14 mouse cellular contexts compared by ENCODE assay signal in genomic region chr6:90688742-90689141, GRCm38 (mm10).
A peak's percentile ranks its signal among the peaks of the same experiment; 100 is the strongest.
DNase-seq lines count a peak whose midpoint lies in the region; ATAC-seq and TF ChIP-seq lines count a peak whose summit lies in the region.
"Had no signal": no experiment of that assay in that cellular context is flagged by ENCODE, and none has a peak within 500 bp of the region (broad histone marks: within the 10 kb centered on the region; RNA-seq: fewer than 3 reads in every experiment).

No protein-coding gene starts in this region.

- peaks cover 31% of the 10 kb centered on the region for H3K4me1 ChIP-seq in heart, adult 2 months (ENCODE audit: control insufficient read depth, insufficient read depth, low read length)
- peaks cover 62% of the 10 kb centered on the region for H3K4me1 ChIP-seq in heart, embryonic 12.5 days (replicated peaks)
- peaks cover 34% of the 10 kb centered on the region for H3K4me1 ChIP-seq in limb, embryonic 15.5 days
- H3K4me1 ChIP-seq in forebrain, embryonic 13.5 days, result no peaks in the 10 kb centered on the region
- H3K4me1 ChIP-seq: midbrain, embryonic 12.5 days had no signal

- H3K4me2 ChIP-seq in heart, embryonic 12.5 days, result peak overlapping the region; percentile 34
- no peak overlapping the region for H3K4me2 ChIP-seq in limb, embryonic 15.5 days
- no peak overlapping the region for H3K4me2 ChIP-seq in forebrain, embryonic 13.5 days
- H3K4me2 ChIP-seq: liver, embryonic 13.5 days; midbrain, embryonic 12.5 days had no signal

- H3K27me3 ChIP-seq in heart, adult 2 months (ENCODE audit: control insufficient read depth, insufficient read depth, low read length), result no peaks in the 10 kb centered on the region
- no peaks in the 10 kb centered on the region for H3K27me3 ChIP-seq in heart, embryonic 12.5 days (replicated peaks)
- H3K27me3 ChIP-seq in limb, embryonic 15.5 days, result no peaks in the 10 kb centered on the region
- H3K27me3 ChIP-seq in forebrain, embryonic 13.5 days, result no peaks in the 10 kb centered on the region
- H3K27me3 ChIP-seq: liver, embryonic 13.5 days; midbrain, embryonic 12.5 days had no signal

- 2% methylated on average over 3 of the region's 3 CpGs for WGBS in heart, adult 2 months
- WGBS in heart, embryonic 12.5 days, result 25% methylated on average over 3 of the region's 3 CpGs
- 69% methylated on average over 3 of the region's 3 CpGs for WGBS in limb, embryonic 15.5 days
- 92% methylated on average over 3 of the region's 3 CpGs for WGBS in forebrain, embryonic 13.5 days

- peak; percentile 53; the same call in 1 of the 2 replicates for TF ChIP-seq POLR2A in heart, adult 2 months (IDR thresholded peaks at IDR 0.05; ENCODE audit: insufficient read depth, low read depth, low read length)

- H3K4me3 ChIP-seq in heart, adult 2 months, result peak overlapping the region; percentile 13; the same call in 1 of the 2 replicates
- H3K4me3 ChIP-seq in layer of hippocampus, adult 2 months, result peak overlapping the region; percentile 4; the same call in 1 of the 2 replicates
- no peak overlapping the region for H3K4me3 ChIP-seq in heart, embryonic 12.5 days
- no peak overlapping the region for H3K4me3 ChIP-seq in limb, embryonic 15.5 days
- no peak overlapping the region for H3K4me3 ChIP-seq in forebrain, embryonic 13.5 days
- H3K4me3 ChIP-seq: liver, embryonic 13.5 days; midbrain, embryonic 12.5 days had no signal

- peak overlapping the region; percentile 87 for H3K27ac ChIP-seq in heart, adult 2 months
- H3K27ac ChIP-seq in layer of hippocampus, adult 2 months, result peak overlapping the region; percentile 15; the same call in 1 of the 2 replicates
- peak overlapping the region; percentile 89 for H3K27ac ChIP-seq in heart, embryonic 12.5 days (ENCODE audit: poor library complexity, severe bottlenecking)
- 0 out of 2 replicates have a peak overlapping the region, but pooled peaks have one; percentile 43 for H3K27ac ChIP-seq in limb, embryonic 15.5 days
- no peak overlapping the region for H3K27ac ChIP-seq in forebrain, embryonic 13.5 days
- H3K27ac ChIP-seq: liver, embryonic 13.5 days; midbrain, embryonic 12.5 days had no signal

- H3K9me3 ChIP-seq in heart, embryonic 12.5 days (replicated peaks), result no peaks in the 10 kb centered on the region
- H3K9me3 ChIP-seq in limb, embryonic 15.5 days, result no peaks in the 10 kb centered on the region
- H3K9me3 ChIP-seq in forebrain, embryonic 13.5 days (replicated peaks), result no peaks in the 10 kb centered on the region
- H3K9me3 ChIP-seq: liver, embryonic 13.5 days; midbrain, embryonic 12.5 days had no signal

- H3K79me2 ChIP-seq in heart, adult 2 months (replicated peaks; ENCODE audit: control insufficient read depth, insufficient read depth, low read length), result no peaks in the 10 kb centered on the region; the same call in 1 of the 2 replicates

- intact Hi-C loops in heart, adult 2 months (cut with DNase I), result loop anchor here (2.0 kb wide), 1 partner anchor 18 kb away; no protein-coding TSS in a partner anchor

- peak overlapping the region; percentile 18 for H3K9ac ChIP-seq in heart, adult 2 months (ENCODE audit: low read depth, low read length)
- H3K9ac ChIP-seq in heart, embryonic 12.5 days, result peak overlapping the region; percentile 21; the same call in 1 of the 2 replicates
- no peak overlapping the region for H3K9ac ChIP-seq in limb, embryonic 15.5 days
- H3K9ac ChIP-seq in forebrain, embryonic 13.5 days, result no peak overlapping the region
- H3K9ac ChIP-seq: liver, embryonic 13.5 days; midbrain, embryonic 12.5 days had no signal

- ATAC-seq in heart, embryonic 12.5 days (ENCODE audit: insufficient number of reproducible peaks, low FRiP score), result 0 out of 2 replicates have a peak, but pooled peaks have one; percentile 34
- no peak for ATAC-seq in limb, embryonic 15.5 days (ENCODE audit: insufficient number of reproducible peaks, low FRiP score, low TSS enrichment, low read depth)
- ATAC-seq in forebrain, embryonic 13.5 days, result no peak
- ATAC-seq: inflammation-experienced regulatory T-cells, adult 6 months had no signal

- peak; percentile 32; the same call in 1 of the 2 replicates for TF ChIP-seq CTCF in heart, adult 2 months (IDR thresholded peaks at IDR 0.05)
- 0 out of 2 replicates have a peak, but pooled peaks have one; percentile 5 for TF ChIP-seq CTCF in layer of hippocampus, adult 2 months (conservative IDR thresholded peaks at IDR 0.05)

- peaks cover 22% of the 10 kb centered on the region for H3K36me3 ChIP-seq in heart, adult 2 months (ENCODE audit: control insufficient read depth, insufficient read depth, low read length)
- H3K36me3 ChIP-seq in heart, embryonic 12.5 days, result peaks cover 64% of the 10 kb centered on the region
- peaks cover 67% of the 10 kb centered on the region for H3K36me3 ChIP-seq in limb, embryonic 15.5 days
- peaks cover 69% of the 10 kb centered on the region for H3K36me3 ChIP-seq in forebrain, embryonic 13.5 days (ENCODE audit: poor library complexity, severe bottlenecking)

- DNase-seq in heart, adult 2 months, result peak in 1 of 2 experiments; percentile 51
- no peak for DNase-seq in heart, postnatal 4 days
- DNase-seq in layer of hippocampus, adult 2 months (ENCODE audit: low spot score in 2 of 2), result no peak
- DNase-seq in layer of hippocampus, postnatal 36 days, result no peak
- DNase-seq in thymus, postnatal 10 days (ENCODE audit: low spot score in 2 of 2), result no peak
- DNase-seq: adrenal gland, postnatal 36 days; cerebellum, adult 11-12 months; liver, embryonic 13.5 days; thymus, postnatal 25 days had no signal

- TF ChIP-seq EP300 in heart, adult 2 months (IDR thresholded peaks at IDR 0.05; ENCODE audit: insufficient read depth, low read depth, low read length), result peak; percentile 17; the same call in 1 of the 2 replicates

Comparison
In these comparisons a context has a peak if more than half of its experiments do, and no peak if none do; other contexts are left out.
1. H3K4me3 ChIP-seq: peak in heart, adult 2 months (single experiment) and layer of hippocampus, adult 2 months (single experiment); none in heart, embryonic 12.5 days (single experiment), limb, embryonic 15.5 days (single experiment) and forebrain, embryonic 13.5 days (single experiment).
2. H3K9ac ChIP-seq: peak in heart, adult 2 months (single experiment) and heart, embryonic 12.5 days (single experiment); none in limb, embryonic 15.5 days (single experiment) and forebrain, embryonic 13.5 days (single experiment).